Mouse (Mus musculus) layer of hippocampus, adult 2 months (tissue): ENCODE results near the gene Rpp21. TPM values are rescaled to one million over a fixed set of nuclear protein-coding genes. Genes with fewer than 3 reads are reported as not detected.
A peak's percentile ranks its signal among the peaks of the same experiment; 100 is the strongest.

ENCODE experiments used
- DNase-seq, 2 experiments: peaks; one replicate each; pipeline ENCODE4 v3.0.0; 2022; ENCODE audit warnings: low spot score in 2 of 2
- H3K27ac ChIP-seq: fragments of 200-600 bp; 2 replicates; pipeline ENCODE4 v1.8.1; 2022
- H3K4me3 ChIP-seq: fragments of 200-600 bp; 2 replicates; pipeline ENCODE4 v1.8.1; 2022; ENCODE audit warnings: mild to moderate bottlenecking
- CTCF ChIP-seq: fragments of 200-600 bp; conservative IDR thresholded peaks from 2 replicates; pipeline ENCODE4 v1.8.1; 2022; ENCODE audit warnings: antibody characterized with exemption, mild to moderate bottlenecking, moderate library complexity
- total RNA-seq, 2 experiments: library from RNA; stranded (reverse); gene quantifications; 2 replicates each; pipeline ENCODE4 v1.2.3; 2021

Rpp21 gene
- total RNA-seq, 2 experiments from 2014 or later = 43.6 to 44.1 TPM

DNA sequence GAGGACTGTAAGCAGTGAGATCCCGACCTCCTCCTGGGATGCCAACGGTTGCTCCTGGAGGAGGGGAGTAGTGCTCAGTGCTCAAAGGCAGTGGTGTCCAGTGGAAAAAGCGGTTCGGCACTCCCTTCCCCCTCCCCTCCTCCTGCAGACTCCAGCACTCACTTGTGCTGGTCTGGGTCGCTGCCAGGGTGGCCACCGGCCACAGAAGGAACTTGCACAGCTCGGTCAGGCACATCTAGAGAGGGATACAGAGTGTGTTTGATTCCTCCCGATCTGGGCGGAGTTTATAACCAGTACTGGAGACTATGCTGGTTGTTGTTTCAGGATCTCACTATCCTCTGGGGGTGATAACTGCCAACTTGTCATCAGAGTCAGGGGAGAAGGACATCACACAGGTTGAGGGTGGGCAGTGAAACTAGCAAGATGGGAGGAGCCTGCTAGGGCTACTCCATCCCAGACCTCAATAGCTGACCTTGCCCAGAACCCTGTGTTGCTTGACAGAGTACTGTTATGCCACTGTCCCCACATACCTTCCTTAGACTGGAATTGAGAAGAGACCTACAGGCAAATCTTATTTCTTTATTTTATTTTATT, 32.5 kb downstream of the Rpp21 start:
- no peak overlapping the region for H3K4me3 ChIP-seq
- H3K27ac ChIP-seq = no peak overlapping the region
- no peak for DNase-seq
- TF ChIP-seq CTCF = no peak

DNA sequence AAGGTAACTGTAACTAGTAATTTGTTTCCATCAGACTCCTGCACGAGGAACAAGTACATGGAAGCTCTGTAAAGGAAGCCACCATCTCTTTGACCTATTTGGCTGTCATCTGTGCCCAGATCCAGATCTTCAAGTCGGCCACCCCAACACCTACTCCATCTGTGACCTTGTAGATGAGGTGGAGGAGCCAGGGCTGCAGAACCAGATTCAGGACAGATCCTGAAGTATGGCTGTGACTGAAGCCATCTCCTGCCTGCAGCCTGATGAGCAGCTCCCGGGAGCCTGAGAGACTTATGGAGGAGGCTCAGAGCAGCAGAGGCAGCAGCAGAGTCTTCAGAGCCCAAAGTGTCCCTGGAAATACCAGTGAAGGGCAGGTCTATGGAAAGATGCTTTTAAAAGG, 33.4 kb downstream of the Rpp21 start:
- no peak overlapping the region for H3K27ac ChIP-seq
- no peak for TF ChIP-seq CTCF
- no peak for DNase-seq
- no peak overlapping the region for H3K4me3 ChIP-seq

DNA sequence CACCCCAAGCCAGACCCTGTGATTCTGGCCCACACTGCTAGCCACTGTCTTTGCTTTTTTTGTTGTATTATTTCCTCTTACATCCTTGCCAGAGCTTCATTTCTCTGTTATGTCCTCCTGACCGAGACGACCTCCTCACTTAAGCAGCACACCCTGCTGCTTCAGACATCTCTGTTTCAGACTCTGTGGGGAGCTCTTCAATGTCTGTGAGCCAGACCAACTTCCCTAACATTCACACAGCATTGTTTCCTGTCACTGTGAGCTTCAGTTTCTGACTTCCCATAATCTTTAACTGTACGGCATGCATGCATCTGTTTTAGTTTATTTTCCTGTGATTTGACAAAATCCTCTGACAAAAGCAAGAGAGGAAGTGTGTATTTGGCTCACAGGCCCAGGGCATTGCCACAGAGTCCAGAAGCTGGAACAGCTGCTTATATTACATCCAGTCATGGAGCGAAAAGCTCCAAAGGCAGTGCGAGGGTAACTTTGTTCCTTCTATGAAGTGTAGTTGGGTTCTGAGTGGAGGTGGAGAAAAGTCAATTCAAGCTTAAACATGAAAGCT, 39.2 kb downstream of the Rpp21 start:
- no peak for TF ChIP-seq CTCF
- no peak for DNase-seq
- H3K4me3 ChIP-seq = no peak overlapping the region

DNA sequence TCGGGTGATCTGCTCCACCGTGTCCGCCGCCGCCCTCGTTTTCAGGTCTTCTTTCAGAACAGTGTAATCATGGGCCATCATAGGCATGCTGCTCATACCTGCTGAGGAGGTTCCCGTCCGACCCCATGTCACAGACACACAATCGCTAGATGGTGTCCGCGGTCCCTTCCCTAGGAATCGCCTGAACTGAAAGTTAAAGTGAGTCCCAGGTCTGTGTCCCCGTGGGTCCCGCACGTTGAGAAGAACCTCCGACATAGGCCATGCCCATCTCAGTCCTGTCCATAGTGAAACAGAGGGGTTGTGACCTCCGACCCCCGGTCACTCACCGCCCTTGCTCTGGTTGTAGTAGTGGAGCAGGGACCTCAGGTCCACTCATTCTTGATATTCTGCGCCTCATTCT, 42.3 kb downstream of the Rpp21 start:
- Histone ChIP-seq H3K4me3 (no peak overlapping the region), H3K27ac (no peak overlapping the region)
- TF ChIP-seq CTCF = no peak
- DNase-seq = no peak

More for the DNA sequence above, 39.2 kb downstream of the Rpp21 start:
- H3K27ac ChIP-seq = no peak overlapping the region

DNA sequence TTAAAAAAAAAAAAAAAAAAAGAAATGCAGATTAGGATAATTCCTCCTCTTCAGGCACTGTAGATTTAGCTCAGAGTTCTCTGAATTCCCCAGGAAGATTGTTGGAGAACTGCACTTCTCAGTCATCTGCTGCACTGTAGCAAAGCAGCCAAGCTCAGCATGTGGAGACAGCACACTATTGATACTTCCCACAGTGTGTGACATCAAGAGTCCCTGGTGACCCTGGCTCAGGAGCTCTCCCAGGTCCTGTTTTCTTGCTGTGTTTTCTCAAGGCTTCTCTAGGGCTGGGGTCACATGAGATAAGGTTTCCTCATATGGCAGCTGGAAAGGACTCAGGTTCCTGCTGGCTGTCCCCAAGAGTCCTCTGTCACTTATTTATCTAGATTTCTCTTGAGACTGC, 51.0 kb downstream of the Rpp21 start:
- no peak for TF ChIP-seq CTCF
- no peak overlapping the region for H3K4me3 ChIP-seq
- no peak for DNase-seq

DNA sequence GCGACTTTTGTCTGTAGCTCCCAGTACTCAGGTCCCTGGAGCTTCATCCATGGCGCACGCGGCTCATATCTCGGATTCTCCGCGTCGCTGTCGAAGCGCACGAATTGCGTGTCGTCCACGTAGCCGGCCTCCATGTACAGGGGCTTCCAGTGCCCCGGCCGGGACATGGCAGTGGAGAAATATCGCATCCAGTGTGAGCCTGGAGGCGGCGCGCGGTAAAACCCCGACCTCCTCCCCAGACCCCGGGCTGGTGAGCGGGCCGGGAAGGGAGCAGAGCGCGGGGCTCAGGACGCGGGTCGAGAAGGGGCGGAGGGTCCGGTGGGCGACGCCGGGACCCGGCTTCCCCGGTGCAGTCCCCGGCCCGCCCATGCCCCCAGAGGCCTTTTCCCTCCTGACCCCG, 52.0 kb downstream of the Rpp21 start:
- no peak for DNase-seq
- Histone ChIP-seq H3K4me3 (peak overlapping the region; percentile 47), H3K27ac (no peak overlapping the region)
- no peak for TF ChIP-seq CTCF

More for the DNA sequence above, 51.0 kb downstream of the Rpp21 start:
- no peak overlapping the region for H3K27ac ChIP-seq

Other genes with a start within 250 kb of the Rpp21 start
- 1 to 10 TPM; 1.7 to 2.4 TPM for gene H2-T24, start 237.5 kb downstream of the Rpp21 start, total RNA-seq
- gene H2-T23, start 225.2 kb downstream of the Rpp21 start, total RNA-seq = 1 to 10 TPM; 5.2 to 6.0 TPM
- 10 to 100 TPM in 1 of 2 experiments, 1 to 10 TPM in 1; 9.1 to 10.3 TPM for gene H2-T22, start 215.3 kb downstream of the Rpp21 start, total RNA-seq
- not detected for gene Gm6034, start 215.1 kb downstream of the Rpp21 start, total RNA-seq
- 1 to 10 TPM; 1.6 to 1.7 TPM for gene Gm11127, start 199.7 kb downstream of the Rpp21 start, total RNA-seq
- under 1 TPM in 1 of 2 experiments, not detected in 1; 0.29 TPM for gene Gm19684, start 136.4 kb downstream of the Rpp21 start, total RNA-seq
- not detected for gene Gm7030, start 128.6 kb downstream of the Rpp21 start, total RNA-seq
- gene Gm8909, start 89.5 kb downstream of the Rpp21 start, total RNA-seq = not detected
- gene H2-T3, start 67.8 kb downstream of the Rpp21 start, total RNA-seq = not detected
- 10 to 100 TPM; 23.6 to 25.3 TPM for gene Trim39, start 14.2 kb upstream of the Rpp21 start, total RNA-seq
- not detected for gene H2-M10.2, start 28.4 kb upstream of the Rpp21 start, total RNA-seq
- not detected for gene H2-M10.1, start 68.1 kb upstream of the Rpp21 start, total RNA-seq
- gene H2-M10.3, start 110.3 kb upstream of the Rpp21 start, total RNA-seq = not detected
- gene H2-M10.4, start 204.3 kb upstream of the Rpp21 start, total RNA-seq = not detected